Mouse (Mus musculus) embryo, embryonic 10 days (tissue): ENCODE measurements around the gene Tnfsf13b.

Experiments
- DNase-seq: peaks from one replicate; pipeline ENCODE4 v3.0.0-alpha.2; 2015; ENCODE audit warnings: low spot score

The Tnfsf13b gene

GRCm38 (mm10) chr8:10045743-10046142, 39.5 kb downstream of the Tnfsf13b start:
- DNase-seq = no peak

- DNase-seq = no peak
Observed at GRCm38 (mm10) chr8:10049162-10049561, 42.9 kb downstream of the Tnfsf13b start.

GRCm38 (mm10) chr8:10051576-10051975, 45.3 kb downstream of the Tnfsf13b start:
- no peak for DNase-seq

GRCm38 (mm10) chr8:10053571-10053990, 47.3 kb downstream of the Tnfsf13b start:
- DNase-seq = peak; percentile 42

GRCm38 (mm10) chr8:10061001-10061400, 54.7 kb downstream of the Tnfsf13b start:
- DNase-seq = peak; percentile 51

- no peak for DNase-seq
Observed at GRCm38 (mm10) chr8:10066906-10067305, 60.6 kb downstream of the Tnfsf13b start.

GRCm38 (mm10) chr8:10067775-10068174, 61.5 kb downstream of the Tnfsf13b start:
- no peak for DNase-seq

GRCm38 (mm10) chr8:10072347-10072746, 66.1 kb downstream of the Tnfsf13b start:
- DNase-seq = no peak
